In genomic region chr11:110171212-110171611, GRCm38 (mm10) we compare ENCODE assay signal across 20 mouse cellular contexts. TPM values are rescaled to one million over a fixed set of nuclear protein-coding genes. Genes with fewer than 3 reads are reported as not detected.
A peak's percentile ranks its signal among the peaks of the same experiment; 100 is the strongest.
DNase-seq lines count a peak whose midpoint lies in the region; ATAC-seq lines count a peak whose summit lies in the region.
"Had no signal": no experiment of that assay in that cellular context is flagged by ENCODE, and none has a peak within 500 bp of the region (broad histone marks: within the 10 kb centered on the region; RNA-seq: fewer than 3 reads in every experiment).

No protein-coding gene starts in this region.

- H3K27ac ChIP-seq in heart, embryonic 16.5 days (ENCODE audit: low read length), result no peak overlapping the region
- no peak overlapping the region for H3K27ac ChIP-seq in liver, embryonic 13.5 days
- H3K27ac ChIP-seq: heart, embryonic 15.5 days; hindbrain, embryonic 15.5 days; layer of hippocampus, adult 2 months; limb, embryonic 12.5 days had no signal

- ATAC-seq in heart, embryonic 16.5 days (replicated peaks; ENCODE audit: extremely low read depth, insufficient read depth, low FRiP score), result peak; percentile 28; the same call in 1 of the 2 replicates
- ATAC-seq in liver, embryonic 13.5 days (ENCODE audit: low read depth), result peak; percentile 53
- ATAC-seq in inflammation-experienced regulatory T-cells, adult 6 months, result no peak
- ATAC-seq: intestine, embryonic 16.5 days had no signal

- H3K36me3 ChIP-seq in heart, embryonic 16.5 days (ENCODE audit: control insufficient read depth, insufficient read depth), result no peaks in the 10 kb centered on the region
- no peaks in the 10 kb centered on the region for H3K36me3 ChIP-seq in liver, embryonic 13.5 days
- H3K36me3 ChIP-seq: G1E; heart, embryonic 15.5 days; hindbrain, embryonic 15.5 days; limb, embryonic 12.5 days had no signal

- no peaks in the 10 kb centered on the region for H3K4me1 ChIP-seq in heart, embryonic 16.5 days (ENCODE audit: control insufficient read depth, insufficient read depth, low read length)
- H3K4me1 ChIP-seq in liver, embryonic 13.5 days (replicated peaks), result no peaks in the 10 kb centered on the region
- H3K4me1 ChIP-seq: heart, embryonic 15.5 days had no signal

- DNase-seq in heart, postnatal 4 days, result no peak
- DNase-seq in WW6 (ENCODE audit: low read depth, low spot score), result peak; percentile 11
- no peak for DNase-seq in liver, embryonic 13.5 days
- no peak for DNase-seq in left cerebral cortex, adult 8-10 months (ENCODE audit: low spot score in 2 of 2)
- DNase-seq in cerebellum, postnatal 36 days, result no peak
- DNase-seq: adrenal gland, postnatal 36 days; cerebellum, adult 9-11 months; kidney, adult 9 months; kidney, postnatal 14 days; lung, adult 2 months; lung, postnatal 14 days; midbrain, embryonic 14.5 days had no signal

- H3K9ac ChIP-seq in heart, embryonic 16.5 days (ENCODE audit: low read length), result no peak overlapping the region
- no peak overlapping the region for H3K9ac ChIP-seq in liver, embryonic 13.5 days
- H3K9ac ChIP-seq: heart, embryonic 15.5 days; hindbrain, embryonic 15.5 days; limb, embryonic 12.5 days had no signal

- no peak overlapping the region for H3K4me3 ChIP-seq in heart, embryonic 16.5 days (ENCODE audit: low read length)
- H3K4me3 ChIP-seq in liver, embryonic 13.5 days (replicated peaks), result no peak overlapping the region
- H3K4me3 ChIP-seq: heart, embryonic 15.5 days; hindbrain, embryonic 15.5 days; layer of hippocampus, adult 2 months; limb, embryonic 12.5 days had no signal

- 94% methylated on average over 3 of the region's 3 CpGs for WGBS in heart, embryonic 16.5 days
- 70% methylated on average over 3 of the region's 3 CpGs for WGBS in liver, embryonic 13.5 days (ENCODE audit: insufficient replicate concordance)

- H3K27me3 ChIP-seq in heart, embryonic 16.5 days (ENCODE audit: control insufficient read depth, insufficient read depth, low read length), result no peaks in the 10 kb centered on the region
- H3K27me3 ChIP-seq in liver, embryonic 13.5 days, result no peaks in the 10 kb centered on the region
- H3K27me3 ChIP-seq: heart, embryonic 15.5 days; hindbrain, embryonic 15.5 days; limb, embryonic 12.5 days had no signal

- no peaks in the 10 kb centered on the region for H3K9me3 ChIP-seq in heart, embryonic 16.5 days (replicated peaks; ENCODE audit: control insufficient read depth, low read length)
- H3K9me3 ChIP-seq in liver, embryonic 13.5 days (replicated peaks), result no peaks in the 10 kb centered on the region
- H3K9me3 ChIP-seq: heart, embryonic 15.5 days; hindbrain, embryonic 15.5 days; limb, embryonic 12.5 days had no signal

- no peak overlapping the region for H3K4me2 ChIP-seq in heart, embryonic 16.5 days (ENCODE audit: low read depth, low read length)
- no peak overlapping the region for H3K4me2 ChIP-seq in liver, embryonic 13.5 days
- H3K4me2 ChIP-seq: heart, embryonic 15.5 days; hindbrain, embryonic 15.5 days; limb, embryonic 12.5 days had no signal

RNA-seq across cellular contexts. Expression of gene Abca9, which starts 3.2 kb away (rescaled TPM):
- polyA plus RNA-seq in heart, embryonic 16.5 days (2015; fragmentation: Nextera tagmentation; extraction: Ambion mirVana), result 3.5 and 4.1 TPM in 2 replicates
- total RNA-seq in heart, postnatal 4 days (2021), result 10 to 100 TPM; 11.3 to 12.2 TPM
- polyA plus RNA-seq in liver, embryonic 13.5 days (2015; fragmentation: Nextera tagmentation; extraction: Ambion mirVana), result 0.36 and 0.66 TPM in 2 replicates
- not detected for polyA plus RNA-seq in inflammation-experienced regulatory T-cells, adult 6 months (2017; shearing (Covaris generic))
- total RNA-seq in left cerebral cortex, adult 8-10 months (2022), result 10 to 100 TPM in 1 of 4 experiments, 1 to 10 TPM in 3; 6.8 to 10.4 (median 8.3) TPM
- polyA plus RNA-seq: G1E had no signal
